Mouse (Mus musculus) forelimb bud, embryonic 11.5 days (tissue): ENCODE results near the gene Pde11a.

Experiments used
- DNase-seq: peaks from one replicate; pipeline ENCODE4 v3.0.0-alpha.2; 2012; ENCODE audit warnings: low read depth, low spot score

Gene Pde11a

DNA sequence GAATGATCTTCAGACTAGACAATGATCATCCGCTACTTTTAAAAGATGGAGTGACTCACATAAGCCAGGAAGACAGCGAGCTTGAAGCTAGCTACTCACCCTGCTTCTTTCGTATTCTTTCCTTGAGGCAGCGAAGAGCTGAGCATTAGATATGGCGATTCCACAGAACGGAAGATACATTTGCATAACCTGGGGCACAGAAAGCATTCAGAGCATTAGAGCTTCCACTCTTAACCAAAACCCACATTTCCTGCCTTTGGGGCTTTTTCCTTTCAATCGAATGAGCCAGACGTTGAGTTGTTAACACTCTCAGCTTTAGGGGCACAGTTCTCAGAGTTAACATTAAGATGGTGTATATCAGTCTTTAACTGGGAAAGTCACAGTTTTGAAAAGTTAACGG is 123.4 kb downstream of the Pde11a start:
- DNase-seq, result no peak

- no peak for DNase-seq
These were observed 153.4 kb downstream of the Pde11a start for GRCm38 (mm10) chr2:76185126-76185525.

GRCm38 (mm10) chr2:76162822-76163221 is 175.8 kb downstream of the Pde11a start:
- DNase-seq, result no peak

- no peak for DNase-seq
These were observed 179.6 kb downstream of the Pde11a start for GRCm38 (mm10) chr2:76158973-76159372.

DNA sequence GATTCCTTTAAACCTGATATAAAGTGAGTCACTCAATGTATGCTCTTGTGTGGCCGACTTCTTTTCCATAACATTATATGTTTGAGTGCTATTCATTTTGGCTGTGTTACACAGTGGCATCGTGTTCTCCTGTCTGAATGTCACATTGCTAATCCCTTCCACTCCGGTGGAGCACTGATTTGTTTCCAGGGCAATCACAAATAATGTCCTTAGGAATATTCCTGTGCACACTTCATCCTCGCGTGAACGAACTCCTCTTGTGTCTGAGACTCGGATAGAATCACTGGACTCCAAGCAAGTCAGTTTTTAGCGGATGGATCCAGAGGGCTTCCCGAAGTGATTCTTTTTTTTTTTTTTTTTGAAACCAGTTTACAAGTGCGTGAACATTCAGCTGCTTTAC is 197.4 kb downstream of the Pde11a start:
- DNase-seq, result no peak

GRCm38 (mm10) chr2:76132983-76133382 is 205.6 kb downstream of the Pde11a start:
- DNase-seq, result no peak

DNA sequence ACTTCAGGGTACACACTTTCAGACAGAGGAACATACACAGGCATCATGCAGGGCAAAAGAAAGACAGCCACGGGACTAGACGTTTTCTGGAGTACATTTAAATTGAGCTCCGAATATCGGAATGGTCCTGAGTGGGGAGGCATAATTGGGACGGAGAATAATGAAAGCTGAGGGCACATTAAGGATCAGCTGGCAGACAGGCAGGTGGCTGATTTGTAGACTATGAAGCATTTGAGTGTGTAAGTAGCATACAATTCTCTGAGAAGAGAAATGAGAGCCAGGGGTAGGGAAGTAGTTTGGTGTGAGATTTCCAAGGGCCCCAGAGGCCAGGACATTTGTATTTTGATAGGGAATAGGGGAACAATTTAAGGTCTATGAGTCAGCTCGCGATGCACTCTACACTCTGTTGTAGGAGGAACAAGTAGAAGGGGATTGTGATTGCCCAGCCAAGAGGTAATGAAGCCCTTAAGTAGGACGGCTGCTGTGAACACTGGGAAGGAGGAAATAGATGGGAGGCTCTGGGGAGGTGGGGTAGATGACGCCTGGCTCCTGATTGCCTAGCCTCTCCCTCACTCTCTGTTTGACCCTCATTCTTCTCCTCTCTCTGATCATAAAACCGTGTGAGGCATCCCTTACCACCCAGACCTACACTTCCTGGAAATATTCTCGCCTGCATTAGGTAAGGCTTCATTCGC is 208.5 kb downstream of the Pde11a start:
- DNase-seq, result no peak

DNA sequence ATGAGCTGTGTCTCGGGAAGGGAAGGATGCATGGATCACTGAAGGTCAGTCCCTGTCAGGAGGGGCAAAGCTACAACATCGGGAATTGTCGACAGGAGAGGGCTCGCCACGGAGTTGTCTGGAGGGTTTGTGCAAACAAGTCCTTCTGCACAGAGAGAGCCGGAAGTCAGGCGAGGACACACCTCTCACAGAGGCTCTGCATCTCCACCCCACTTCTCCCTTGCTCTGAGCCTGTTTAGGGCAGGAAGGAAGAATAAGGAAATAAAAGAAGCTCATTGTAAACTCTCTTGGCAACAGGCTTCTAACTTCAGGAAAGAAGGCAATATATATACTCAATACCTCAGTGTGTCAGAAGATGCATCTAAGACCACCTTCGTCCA is 209.5 kb downstream of the Pde11a start:
- no peak for DNase-seq

DNA sequence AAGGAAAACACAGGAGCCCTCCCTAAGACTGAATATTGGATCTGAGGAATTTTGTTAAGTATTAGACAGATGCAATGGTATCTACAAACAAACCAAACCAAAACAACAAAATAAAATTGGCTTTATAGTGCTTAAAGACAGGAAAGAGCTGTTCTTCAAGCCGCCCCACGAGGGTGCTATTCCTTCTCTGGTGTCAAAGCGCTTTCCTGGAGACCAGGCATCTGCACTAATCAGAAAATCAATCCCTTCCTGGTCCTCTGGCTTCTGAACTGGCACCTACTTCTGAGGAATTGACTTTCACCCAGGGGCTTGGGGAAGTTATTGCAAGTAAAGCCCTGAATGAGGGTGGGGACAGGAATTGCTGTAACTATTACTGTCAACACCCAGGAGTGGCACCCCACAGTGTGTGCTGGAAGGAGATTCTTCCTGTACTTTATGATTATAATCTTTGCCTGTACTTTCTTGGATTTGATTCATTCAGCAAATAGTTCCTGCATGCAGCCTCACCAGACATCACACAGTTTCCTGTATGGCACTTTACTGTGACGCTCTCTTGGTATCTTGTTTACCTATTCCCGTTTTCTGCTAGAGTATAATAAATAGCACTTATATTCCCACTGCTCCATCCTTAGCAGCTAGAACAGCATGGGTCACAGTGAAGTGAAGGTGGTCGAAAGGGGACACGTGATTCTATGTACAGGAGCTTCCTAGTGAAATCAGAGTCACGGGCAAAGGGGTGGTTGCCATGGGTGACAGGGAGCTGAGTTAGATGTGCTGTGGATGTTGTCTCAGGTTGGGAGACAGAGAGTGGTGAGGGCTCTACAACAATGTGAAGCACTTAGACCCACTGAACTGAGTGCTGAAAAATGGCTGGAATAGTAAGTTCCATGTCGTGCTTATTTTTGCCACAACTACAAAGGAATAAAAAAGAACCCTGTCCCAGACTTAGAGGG is 210.2 kb downstream of the Pde11a start:
- peak; percentile 23 for DNase-seq

GRCm38 (mm10) chr2:76126651-76127050 is 211.9 kb downstream of the Pde11a start:
- no peak for DNase-seq

DNA sequence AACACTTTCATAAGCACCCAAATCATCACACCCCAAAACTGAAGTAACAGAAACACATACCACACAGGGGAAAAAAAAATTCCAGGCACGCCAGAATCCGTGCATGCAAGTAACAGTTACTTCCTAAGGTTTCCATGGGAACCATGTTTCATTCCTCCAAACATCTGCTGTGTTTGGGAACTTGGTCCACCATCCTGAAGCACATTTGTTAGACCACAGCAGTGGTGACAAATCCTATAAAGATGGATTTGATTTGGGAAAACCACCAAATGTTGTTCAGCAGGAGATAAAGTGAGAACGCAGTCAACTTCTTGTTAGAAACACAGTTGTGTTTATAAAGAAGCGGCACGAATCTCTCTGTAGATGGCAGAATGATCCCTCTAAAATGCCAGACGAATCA is 213.8 kb downstream of the Pde11a start:
- no peak for DNase-seq

DNA sequence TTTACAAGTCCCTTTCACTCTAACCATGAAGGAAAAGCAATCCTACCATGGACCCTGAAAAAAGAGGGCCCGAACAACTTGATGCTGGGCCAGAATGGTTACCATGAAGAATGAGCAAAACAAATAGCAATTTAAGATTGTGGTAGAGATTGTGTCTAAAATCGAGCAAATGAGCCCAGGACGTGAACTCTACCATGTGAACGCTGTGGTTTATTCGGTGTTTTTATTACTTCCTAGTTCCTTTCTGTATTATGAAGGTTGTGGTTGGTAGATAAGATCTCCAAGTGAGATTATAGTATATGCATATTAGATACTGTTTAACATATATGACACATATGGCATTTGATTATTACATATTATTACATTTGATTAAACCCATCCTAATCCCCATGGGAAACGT is 216.4 kb downstream of the Pde11a start:
- no peak for DNase-seq

DNA sequence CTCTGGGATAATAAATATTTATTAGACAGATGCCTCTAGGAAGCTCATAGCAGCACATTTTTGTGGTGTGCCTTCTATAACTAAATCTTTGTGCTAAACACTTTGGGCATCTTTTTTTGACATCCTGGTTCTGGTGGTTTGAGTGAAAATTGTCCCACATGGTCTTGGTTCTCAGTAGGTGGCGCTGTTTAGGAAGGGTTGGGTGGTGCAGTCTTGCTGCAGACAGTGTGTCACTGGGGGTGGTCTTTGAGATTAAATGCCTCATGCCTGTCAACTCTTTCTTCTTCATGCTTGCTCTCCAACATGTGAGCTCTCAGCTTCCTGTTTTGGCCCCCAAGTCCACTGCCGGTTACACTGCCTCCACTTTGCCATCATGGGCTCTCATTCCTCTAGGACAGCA is 218.7 kb downstream of the Pde11a start:
- DNase-seq, result no peak

GRCm38 (mm10) chr2:76118491-76118890 is 220.1 kb downstream of the Pde11a start:
- no peak for DNase-seq

DNA sequence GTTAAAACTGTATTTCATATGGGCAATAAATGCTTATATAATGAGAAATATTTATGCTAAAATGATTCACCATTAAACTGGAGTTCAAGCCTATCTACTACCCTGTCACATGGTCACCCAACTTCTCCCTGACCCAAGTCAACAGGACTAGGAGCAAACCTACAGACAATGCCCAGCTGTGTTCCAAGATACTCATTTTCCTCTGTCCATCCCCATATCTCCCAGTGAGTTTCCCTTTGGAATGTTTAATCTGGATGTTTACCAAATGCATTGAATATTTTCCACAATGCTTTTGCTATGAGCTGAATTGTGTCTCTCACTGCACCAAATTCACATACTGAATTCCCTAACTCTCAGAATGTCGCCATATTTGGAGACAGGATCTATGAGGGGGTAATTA is 221.4 kb downstream of the Pde11a start:
- no peak for DNase-seq

GRCm38 (mm10) chr2:76115696-76116095 is 222.9 kb downstream of the Pde11a start:
- peak; percentile 72 for DNase-seq

DNA sequence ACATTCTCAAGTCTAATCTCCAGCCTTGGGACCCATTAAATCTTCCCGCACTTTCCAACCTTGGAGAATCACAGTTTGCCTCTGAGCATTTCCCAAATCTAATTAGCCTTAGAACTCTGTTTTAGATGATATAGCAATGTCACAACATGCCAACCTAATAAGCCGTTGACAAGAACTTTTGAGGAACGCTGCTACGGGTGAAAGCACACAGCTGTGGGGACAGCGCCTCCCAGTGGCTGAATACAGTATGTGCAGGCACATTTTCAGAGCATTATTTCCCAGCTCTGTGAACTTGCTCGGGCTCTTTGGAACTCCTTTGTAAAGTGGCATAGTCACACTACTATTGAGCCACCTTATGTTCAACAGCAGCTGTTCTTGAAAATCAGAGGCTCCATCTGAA is 223.8 kb downstream of the Pde11a start:
- DNase-seq, result peak; percentile 68

DNA sequence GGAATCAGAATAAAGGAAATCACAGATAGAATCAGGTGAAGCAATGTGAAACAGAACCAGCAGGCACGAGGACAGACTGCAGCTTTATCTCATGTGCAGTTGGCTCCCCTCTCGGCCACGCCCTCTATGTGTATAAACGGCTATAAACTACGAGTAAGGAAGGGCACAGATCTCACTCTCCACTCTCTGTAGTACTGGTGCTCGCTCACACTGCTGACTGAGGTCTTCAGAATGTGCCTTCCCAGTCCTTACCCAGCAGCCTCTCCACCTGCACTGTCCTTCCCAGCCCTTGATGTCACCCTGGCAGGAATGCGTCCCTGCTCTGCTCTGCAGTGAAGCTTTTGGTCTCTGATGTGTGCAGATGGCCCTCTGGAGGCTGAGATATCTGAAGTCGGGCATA is 228.9 kb downstream of the Pde11a start:
- DNase-seq, result no peak

DNA sequence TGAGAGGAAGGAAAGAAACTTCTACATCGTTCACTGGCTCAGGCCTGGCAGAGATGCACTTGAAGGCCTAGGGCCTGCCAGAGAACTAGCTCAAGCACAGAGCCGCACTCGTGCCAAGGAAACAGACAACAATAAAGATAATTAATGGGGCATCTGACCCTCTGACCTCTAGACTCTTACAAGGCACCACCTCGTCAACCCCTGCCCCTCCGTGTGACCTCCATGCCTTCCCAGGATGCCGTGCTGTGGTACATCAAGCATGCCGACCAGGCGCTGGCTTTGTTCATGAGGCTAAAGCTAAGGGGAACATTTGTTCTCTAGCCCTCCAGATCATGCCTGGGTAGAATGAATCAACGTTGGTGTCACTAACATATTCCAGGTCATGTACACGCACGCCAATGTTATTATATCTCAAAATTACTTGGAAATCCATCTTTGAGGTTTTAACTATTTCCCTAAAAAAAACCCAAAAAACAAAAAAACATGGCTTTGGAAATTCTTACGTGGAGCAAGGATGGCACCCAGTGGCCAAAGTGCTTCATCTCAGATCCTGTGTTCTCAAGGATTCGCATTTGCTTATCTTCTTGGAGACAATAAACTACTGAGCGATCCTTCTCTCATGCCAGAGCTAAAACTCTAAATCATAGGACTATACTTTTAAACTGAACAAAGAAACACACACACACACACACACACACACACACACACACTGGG is 236.5 kb downstream of the Pde11a start:
- DNase-seq, result peak; percentile 31

GRCm38 (mm10) chr2:76100597-76100996 is 238.0 kb downstream of the Pde11a start:
- no peak for DNase-seq

DNA sequence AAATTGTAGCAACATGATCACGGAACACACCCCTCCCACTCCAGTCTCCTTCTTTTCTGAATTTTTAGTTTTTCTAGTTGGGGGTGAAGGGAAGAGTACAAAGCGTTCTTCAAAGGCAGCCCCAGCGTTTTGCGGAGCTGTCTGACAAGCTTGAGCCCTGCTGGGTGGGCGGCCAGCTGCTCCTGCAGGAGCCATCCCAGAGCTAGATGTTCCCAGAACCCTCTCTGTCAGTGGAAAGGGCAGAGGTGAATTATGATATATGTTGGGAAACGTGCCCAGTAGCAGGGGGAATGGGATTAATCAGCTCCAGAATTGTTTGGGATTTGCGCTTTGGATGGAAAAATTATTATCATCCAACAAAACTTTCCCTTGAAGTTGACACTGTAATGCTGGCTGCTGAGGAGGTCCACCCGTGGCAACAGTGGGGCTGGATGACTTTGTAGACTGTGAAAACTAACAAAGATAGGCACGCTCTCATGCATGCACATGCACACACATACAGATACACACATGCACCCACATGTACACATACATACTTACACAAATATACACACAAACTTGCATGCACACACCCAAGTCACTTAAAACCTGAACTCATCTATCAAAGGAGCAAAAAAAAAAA is 238.7 kb downstream of the Pde11a start:
- DNase-seq, result no peak

DNA sequence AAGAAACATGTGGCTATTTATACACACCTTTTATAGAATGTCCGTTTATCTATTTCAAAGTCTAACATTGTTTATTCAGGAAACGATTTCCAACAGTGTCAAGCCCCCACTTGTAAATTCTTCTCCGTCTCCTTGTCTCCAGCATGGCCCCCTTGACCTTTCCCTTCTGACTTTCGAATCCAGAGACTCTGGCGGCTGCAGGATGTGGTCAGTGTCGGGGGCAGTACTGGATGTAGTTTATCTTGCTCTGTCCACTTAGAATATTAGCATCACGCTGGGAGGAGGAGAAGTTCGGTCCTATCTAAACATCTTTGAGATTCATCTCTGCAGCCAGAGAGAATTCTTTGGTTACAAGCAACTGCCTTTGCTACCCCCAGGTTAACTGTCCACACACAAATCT is 240.2 kb downstream of the Pde11a start:
- DNase-seq, result no peak
